Mouse (Mus musculus) cerebellum, adult 2 months (tissue): ENCODE results near the gene Tanc1.

Experiments used
- CTCF ChIP-seq: fragments of 200-500 bp; IDR thresholded peaks from 2 replicates; pipeline ENCODE4 v1.5.1; 2011; ENCODE audit warnings: low read depth, mild to moderate bottlenecking, control low read depth, low read length, moderate library complexity, borderline replicate concordance; ENCODE audit not compliant: insufficient read depth
- POLR2A ChIP-seq: fragments of 200-500 bp; IDR thresholded peaks from 2 replicates; pipeline ENCODE4 v1.6.1; 2011; ENCODE audit warnings: low read length, control low read depth, borderline replicate concordance; ENCODE audit not compliant: insufficient read depth

DNA sequence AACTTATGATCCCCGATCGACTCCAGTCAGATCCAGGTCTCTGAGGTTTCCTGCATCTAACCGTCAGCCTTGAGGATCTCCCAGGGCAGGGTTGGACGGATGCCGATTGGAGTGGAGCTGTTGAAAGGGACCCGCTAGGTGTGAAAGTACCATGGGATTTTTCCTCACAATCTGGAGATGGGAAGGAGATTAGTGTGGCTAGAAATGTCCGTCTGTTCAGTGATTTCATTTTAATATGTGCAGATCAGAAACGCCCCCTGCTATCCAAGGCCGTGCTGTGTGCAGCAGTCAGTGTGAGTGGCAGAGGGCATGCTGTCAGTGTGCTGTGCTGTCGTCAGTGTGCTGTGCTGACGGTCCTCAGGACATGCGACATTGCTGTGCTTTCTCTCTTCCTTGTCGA lies 201.6 kb downstream of the Tanc1 start:
- TF ChIP-seq CTCF (no peak), POLR2A (no peak)
